Mouse (Mus musculus) neural tube, embryonic 10.5 days (tissue): ENCODE results near the gene Shisa2.
"Not testable (repeated sequence)": the region's sequence is repeated elsewhere in the genome, so short reads cannot be mapped to it uniquely, and the experiment has no call there.

Source experiments
- DNase-seq: peaks from one replicate; pipeline ENCODE4 v3.0.0-alpha.2; 2017; ENCODE audit warnings: low spot score; ENCODE audit errors: extremely low spot score

The Shisa2 gene

DNA sequence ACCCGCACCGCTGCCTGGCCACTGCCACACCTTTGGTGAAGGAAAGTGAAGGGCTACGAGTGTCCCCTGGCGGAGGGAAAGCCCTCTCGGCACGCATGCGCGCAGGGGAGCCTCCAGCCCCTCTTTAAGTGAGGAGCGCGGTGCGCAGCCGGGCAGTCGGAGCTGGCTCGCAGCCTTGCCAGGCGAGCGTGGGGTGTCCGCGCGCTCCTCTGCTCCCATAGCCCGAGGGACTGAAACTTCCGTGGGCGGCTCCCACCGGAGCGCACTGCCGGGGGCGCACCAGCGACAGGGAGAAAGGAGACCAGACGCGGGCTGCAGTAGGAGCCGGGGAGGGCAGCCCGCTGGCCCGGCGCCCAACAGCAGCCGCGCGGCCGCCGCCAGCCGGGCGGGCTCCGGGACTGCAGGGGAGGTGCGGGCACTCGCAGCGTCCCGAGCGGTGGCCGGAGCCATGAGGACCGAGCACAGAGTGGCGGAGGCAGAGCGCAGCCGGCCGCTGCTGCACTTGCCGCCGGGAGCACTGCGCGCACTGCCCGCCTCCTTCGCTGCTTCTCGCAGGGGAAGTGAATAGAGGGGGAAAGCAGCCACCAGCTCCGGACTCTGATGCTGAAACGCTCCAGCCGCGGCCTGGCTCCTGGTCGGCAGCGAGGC lies at the start of gene Shisa2:
Gene Shisa2, plus strand, starts transcription at position 151 of the 648 bp plus-strand sequence.
- peak; percentile 90 for DNase-seq

DNA sequence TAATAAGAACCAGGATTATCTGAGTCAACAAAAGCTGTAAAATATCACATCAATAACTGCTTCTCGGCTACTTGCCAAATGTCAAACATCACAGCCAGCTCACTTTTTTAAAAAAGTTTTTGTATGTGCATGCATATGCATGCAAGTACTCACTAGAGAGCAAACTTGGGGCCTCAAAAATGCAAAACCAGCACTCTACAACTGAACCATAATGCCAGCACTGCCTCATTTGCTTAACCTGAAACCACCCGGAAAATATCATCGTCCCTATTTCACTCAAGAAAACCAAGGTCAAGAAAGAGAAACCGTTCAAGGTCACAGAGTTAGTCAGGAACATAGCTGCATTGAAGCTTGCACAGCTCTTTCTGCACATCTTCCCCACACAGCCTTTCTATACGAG lies 48.7 kb upstream of the Shisa2 start:
- no peak for DNase-seq

DNA sequence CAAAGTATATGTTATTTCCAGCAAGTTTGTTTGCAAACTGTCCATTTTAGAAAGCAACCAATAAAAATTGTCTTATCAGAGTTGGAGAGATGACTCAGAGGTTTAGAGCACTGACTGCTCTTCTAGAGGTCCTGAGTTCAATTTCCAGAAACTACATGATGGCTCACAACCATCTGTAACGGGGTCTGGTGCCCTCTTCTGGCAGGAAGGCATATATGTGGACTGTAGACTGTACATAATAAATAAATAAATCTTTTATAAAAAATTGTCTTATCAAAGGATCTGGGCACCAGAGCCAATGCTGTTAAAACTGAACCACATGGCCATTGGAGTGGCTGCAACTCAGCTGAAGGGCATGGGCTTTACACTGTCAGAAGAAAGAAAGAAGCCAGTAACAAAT lies 34.5 kb upstream of the Shisa2 start:
- DNase-seq: no peak

DNA sequence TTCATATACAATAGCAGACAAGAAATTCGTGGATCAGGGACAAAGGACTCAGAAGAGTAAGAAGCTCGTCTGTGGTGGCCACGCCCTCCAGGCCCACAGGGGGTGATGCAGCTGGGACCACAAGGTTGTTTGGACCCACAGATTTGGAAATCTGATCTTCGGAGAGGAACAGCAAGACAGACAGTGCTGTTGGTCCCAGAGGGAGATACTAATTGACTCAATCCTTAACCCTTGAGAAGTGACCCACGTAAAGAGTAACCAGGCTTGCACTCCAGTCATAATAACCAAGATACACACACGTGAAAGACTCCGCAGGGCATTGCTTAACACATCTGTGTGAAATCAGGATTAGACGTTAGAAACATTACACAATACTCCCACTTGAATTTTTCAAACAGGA lies 33.2 kb upstream of the Shisa2 start:
- no peak for DNase-seq

DNA sequence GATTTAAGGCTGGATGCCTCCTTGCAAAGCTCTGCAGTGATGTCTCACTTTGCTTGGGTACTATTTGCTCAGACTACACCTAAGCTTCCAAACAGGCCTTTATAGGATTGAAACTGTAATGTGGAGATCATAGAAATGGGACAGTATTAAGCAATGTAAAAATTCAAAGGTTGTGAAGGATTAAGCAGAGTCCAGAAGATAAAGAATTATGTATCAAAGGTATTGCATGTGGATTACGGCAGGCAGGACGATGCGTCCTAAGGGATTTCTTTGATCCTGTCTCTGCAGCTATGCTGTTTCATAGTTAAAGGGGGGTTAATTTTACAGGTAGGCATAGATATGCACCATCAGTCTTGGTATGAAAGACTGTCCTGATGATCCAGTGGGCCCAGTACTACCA lies 32.5 kb upstream of the Shisa2 start:
- no peak for DNase-seq

DNA sequence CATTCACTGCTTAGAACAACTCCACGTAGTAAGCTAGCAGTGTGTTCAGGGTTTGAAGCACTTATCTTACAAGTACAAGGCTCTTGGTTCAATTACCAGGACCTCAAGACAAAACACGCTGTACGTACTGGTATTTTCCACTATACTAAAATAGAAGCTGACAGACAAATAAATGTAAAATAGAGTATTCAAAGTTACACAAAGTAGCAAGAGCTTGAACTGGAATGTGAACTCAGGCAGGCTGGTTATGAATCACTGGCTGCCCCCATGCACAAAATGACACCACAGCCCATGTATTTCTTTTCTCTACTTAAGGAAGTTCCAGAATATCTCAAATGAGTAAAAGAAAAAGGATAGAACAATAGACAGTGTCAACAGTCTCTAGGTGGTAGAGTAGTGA lies 30.1 kb upstream of the Shisa2 start:
- DNase-seq: no peak

DNA sequence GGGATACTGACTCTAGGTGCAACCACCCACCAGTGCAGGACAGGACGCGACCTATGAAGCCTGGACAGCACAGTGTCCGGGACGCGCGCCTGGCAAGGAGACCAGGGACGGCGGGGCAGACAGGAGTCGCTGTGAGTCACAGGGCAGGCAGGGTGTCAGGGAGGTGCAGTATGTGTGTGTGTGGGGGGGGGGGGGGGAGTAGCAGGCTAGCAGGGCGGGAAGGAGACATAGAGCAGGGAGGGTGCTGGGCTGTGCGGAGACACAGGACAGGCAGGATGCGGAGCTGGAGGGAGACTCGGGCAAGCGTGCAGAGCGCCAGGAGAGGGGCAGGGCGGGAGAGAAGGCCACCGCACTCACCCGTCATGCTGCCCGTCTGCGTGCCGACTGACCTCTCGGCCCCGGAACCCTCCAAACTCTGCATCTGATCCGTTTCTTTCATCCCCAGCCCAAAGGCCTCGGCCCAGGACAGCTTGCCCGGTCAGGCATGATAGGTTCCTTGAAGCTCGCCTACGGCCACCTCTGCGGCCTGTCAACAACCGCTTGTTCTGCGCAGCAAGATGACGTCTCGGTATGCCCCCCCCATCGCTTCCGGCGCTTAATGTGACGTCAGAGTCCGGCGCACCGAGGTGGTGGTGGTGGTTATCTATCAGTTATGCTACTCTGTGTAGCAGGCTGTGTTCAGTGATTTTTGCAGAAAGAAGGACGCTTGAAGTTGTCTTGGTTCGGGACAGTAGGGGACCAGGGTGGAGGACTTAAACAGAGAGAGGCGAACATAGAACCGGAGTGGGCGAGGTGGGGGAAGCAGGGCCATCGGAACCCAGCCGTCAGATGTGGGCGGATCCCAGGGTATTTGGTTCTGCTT lies 27.5 kb upstream of the Shisa2 start, which contains the start of gene Cdadc1:
Gene Cdadc1, minus strand, starts transcription at position 562 of the 862 bp plus-strand sequence.
- peak; percentile 99 for DNase-seq

DNA sequence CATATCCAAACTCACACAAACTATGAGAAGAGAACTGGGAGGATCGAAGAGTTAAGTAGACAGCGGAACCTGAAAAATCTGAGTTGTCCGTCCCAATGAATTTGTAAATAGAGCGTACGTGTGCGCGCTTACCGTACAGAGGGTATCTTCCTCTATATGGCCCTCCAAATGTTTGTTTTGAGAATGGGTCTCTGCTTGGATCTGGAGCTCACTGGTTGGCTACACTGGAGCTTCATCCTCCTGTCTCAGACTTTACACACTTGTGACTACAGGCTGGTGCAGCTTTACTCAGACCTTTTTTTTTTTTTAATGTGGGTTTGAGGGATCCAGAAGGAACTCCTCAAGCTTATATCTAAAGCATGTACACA lies 26.9 kb upstream of the Shisa2 start:
- DNase-seq: no peak

DNA sequence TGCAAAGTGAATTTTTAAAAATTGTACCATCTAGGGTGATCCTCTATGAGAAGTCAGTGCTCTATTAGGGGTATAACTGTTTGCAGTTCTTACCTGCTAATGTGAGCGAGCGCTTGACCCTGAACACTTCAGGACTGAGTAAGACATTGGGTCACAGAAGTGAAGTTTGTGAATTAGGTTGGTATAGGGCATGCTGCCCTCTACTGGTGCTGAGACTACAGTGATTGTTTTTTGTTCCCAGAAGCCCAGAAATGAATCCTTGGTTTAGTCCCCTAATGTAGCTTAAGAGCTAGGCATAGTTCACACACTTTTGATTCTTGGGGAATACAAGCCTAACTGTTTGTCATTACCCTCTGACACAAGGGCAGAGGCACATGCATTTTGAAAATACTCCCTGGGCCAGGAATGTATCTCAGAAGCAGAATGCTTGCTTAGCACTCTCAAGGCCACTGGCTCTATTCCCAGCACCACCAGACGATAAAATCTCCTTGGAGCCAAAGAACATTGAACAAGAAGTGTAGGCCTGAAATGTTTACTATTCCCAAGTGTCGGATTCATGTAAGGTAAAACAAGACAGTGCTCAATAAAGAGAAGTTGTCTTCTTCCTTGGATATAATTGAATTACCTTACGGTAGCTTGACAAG lies 21.0 kb upstream of the Shisa2 start:
- DNase-seq: no peak

DNA sequence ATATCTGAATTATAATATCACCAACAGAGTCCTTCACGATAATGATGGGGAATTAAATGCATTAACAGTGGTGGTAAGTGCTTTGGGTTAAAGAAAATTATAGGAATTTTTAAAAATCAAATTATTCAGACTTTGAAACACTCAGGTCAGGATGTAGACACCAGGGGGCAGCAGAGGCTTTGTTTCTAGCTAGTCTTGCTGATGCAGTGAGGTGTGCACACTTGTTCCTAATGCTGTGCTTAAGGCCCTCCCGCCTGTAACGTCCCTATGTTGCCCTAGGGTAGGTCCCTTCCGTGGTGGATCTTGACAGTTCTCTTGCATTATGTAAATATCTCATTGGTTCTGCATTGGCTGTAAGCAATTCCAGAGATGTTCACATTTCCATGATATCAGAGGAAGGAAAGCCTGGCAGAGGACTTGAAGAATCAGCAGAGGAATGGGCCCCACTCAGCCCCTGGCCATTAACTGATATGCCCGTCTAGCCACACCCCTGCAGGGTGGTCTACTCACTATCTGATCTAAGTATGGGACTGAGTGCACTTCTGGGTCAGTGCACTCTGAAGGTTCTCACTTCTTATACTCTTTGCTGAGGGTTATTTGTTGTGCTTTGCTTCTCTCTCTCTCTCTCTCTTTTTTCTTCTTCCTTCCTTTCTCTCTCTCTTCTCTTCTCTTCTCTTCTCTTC lies 19.3 kb upstream of the Shisa2 start:
- peak; percentile 74 for DNase-seq

DNA sequence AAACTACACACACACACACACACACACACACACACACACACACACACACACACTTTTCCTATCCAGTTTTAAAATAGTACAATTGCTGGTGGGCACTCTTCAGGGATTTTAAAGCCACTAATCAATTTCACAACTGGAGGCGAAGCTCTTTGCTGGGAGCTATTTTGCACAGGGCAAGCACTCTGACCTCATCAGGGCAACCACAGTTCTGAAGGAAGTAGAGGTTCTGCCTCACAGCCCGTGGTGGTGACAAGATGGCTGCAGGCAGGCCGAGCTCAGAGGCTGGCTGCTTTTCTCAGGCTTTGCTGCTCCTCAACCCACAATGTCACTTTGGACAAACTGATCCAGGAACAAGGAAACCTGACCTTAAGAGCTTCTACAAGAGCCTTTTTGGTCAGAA lies 18.1 kb upstream of the Shisa2 start:
- DNase-seq: no peak

DNA sequence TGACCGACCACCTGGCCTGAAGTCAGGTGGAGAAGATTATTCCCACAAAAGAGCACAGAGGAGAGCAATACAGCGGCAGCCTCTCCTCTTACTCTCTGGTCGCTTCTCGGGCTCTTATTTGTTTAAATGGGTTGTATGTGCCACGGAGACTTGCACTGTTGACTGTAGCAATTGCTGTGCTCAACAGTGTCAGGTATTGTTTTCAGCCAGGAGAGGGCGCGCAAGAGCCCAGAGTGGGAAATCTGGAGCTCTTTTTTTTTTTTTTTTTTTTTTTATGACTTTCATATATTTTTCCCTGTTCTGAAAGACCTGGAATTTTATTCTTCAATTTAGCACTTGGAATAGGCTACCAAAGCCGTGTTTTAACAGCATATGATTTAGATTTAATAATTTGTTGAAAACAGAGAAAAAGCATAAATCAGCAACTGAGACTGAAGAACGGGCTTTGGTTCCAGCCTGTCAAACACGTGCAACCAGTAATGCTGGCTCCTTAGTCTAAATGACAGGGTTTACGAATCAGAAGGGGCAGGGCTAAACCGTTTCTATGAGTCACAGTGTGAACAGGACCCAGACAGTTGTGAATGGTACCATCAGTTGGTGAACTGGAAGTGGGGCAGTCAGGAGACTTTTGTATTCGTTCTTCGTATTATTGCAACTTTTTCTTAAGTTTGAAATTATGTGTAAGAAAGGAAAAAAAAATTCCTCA lies 12.0 kb upstream of the Shisa2 start:
- peak; percentile 68 for DNase-seq

DNA sequence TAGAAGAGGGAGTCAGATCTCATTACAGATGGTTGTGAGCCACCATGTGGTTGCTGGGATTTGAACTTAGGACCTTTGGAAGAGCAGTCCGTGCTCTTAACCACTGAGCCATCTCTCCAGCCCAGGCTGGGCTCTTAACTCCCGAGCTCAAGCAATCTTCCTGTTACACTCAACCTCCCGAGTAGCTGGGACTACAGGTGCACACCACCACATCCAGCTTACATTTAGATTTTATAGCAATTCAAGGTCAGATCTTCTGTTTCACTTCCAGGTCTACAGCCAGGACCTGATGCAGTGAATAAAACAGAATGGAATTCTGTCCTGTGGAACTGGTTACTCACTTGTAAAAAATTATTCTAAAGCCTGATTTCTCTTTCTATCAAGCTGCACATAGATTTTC lies 11.0 kb upstream of the Shisa2 start:
- DNase-seq: not testable (repeated sequence)

DNA sequence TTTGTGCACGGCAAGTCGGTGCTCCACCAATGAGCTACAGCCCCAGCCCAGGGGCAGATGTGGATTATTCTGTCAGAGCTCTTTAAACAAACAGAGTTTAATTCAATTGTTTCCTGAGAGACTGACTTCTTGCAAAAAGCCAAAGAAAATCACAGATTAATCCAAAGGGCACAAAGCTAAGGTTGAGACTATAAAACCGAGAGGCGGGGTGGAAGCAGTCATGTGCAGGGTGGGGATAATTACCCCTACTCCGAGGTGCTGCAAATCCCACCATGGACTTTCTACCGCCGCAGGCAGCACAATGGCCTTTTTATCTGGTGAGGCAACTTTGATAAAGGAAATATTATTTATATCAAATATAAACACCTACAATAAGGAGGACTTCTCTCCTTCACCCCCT lies 8.3 kb upstream of the Shisa2 start:
- no peak for DNase-seq

DNA sequence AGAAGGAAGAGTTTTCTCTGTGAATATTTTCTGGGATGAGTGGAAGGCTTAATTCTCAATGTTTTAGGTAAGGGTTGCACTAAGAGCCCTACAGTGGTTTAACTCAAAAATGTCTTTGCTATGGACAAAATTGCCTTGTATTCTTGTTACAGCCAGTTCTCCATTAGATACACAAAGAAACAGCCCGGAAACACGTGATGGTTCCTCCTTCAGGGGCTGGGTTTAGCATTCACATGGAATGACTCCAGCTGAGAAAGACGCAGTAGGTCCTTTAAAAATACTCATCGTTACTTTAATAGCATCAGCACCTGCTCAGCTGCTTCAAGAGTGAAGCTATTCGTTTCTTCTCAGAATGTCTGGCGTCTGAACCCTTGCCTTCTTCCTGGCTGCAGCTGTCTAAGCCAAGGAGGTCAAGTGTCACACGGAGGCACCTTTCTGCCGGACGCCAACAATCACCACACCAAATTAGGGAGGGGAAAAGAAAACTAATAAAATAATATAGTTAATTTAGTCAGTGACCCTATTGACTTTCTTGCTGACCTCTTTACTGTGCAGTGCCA lies 702 bp upstream of the Shisa2 start:
- DNase-seq: no peak

DNA sequence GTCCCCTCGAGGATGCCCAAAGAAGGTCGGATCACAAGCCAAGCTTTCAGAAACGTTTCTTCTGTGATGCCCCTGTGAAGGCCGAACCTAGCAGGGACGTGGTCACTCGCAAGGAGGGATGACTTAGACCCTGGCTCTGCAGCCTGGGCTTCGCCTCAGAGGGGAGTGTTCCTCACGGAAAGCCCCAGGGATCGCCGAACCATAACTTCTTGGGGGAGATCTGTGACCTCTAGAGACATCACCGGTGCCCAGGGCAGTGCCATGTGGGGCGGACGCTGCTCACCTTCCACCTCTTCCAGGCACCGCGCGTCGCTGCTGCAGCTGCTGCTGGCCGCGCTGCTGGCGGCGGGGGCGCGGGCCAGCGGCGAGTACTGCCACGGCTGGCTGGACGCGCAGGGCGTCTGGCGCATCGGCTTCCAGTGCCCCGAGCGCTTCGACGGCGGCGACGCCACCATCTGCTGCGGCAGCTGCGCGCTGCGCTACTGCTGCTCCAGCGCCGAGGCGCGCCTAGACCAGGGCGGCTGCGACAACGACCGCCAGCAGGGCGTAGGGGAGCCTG lies 777 bp downstream of the Shisa2 start:
- peak; percentile 72 for DNase-seq

DNA sequence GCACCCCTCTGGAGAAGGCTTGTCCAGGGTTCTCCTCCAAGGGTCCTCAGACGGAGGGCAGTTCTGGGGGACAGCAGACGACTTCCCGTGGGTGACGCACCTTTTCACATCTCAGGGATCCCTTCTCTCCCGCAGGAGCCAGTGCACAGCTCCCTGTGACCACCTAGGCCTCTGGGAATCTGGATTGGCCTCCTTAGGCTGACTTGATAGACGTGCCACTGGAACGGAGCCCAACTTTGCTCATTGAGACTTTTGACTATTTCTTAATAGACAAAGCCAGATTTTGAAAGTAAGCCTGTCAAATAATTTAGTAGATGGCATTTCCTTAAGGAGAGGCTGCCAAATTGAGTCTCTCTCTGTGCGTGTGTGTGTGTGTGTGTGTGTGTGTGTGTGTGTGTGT lies 1.6 kb downstream of the Shisa2 start:
- DNase-seq: no peak

DNA sequence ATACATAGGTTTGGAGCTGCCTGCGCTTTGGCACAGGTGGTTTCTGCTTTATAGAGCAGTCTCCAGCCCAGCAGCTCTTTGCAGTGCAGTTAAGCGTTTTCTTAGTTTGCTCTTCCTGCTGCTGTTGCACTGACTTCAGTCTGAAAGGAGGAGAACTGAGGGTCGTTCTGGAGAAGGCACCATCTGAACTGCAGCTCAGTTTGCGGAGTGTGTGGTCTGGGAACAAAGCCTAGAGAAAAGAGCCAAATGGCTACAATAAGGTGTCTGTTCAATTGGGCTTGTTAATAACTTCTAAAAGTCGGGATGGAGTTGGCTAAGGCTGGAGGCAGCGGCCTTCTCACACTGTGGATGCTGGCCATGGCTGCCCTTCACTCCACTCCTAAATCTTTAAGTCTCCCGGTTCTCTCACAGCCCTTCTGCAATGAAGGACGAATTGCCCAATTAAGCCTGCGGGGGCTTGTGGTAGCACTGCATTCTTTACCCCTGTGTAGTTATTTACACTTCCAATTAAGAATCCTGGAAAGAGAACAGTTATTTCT lies 2.1 kb downstream of the Shisa2 start:
- no peak for DNase-seq

DNA sequence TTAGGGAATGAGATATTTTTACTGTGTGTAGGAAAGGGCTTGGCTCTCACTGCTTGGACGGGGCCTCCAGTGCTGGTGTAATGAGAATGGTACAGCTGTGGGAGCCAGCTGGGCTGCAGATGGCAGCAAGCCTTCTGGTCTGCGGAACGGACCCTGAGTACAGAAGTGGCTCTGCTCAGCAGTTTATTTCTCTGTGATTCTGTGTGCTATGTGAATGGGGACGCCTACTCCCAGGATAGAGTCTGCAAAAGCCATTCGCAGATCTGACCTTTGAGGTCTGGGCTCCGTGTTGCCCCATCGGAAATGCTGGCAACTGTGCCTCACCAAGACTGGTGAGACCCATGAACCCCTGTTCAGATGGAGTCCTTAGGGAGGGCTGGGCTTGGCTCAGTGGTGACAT lies 2.7 kb downstream of the Shisa2 start:
- peak; percentile 51 for DNase-seq

DNA sequence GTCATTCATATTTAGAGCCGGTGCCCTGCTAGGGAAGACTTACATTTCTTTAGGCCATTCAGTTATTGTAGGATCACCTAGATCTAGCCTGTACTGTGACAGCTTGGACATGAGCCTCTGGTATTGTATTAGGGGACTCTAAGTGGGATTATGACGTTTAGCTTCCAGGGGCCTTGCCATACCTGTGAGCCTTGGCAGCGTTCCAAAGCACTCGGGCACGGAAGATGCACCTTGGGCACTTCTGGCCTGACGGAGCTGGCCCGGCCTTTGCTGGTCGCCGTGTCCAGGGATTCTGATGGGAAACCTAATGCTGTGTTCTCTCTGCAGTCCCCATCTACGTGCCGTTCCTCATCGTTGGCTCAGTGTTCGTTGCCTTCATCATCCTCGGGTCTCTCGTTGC lies 4.2 kb downstream of the Shisa2 start:
- DNase-seq: no peak
